Mouse (Mus musculus) embryonic facial prominence, embryonic 13.5 days (tissue): ENCODE data around the gene Cpsf4l. TPM values are rescaled to one million over a fixed set of nuclear protein-coding genes. Genes with fewer than 3 reads are reported as not detected.
A peak's percentile ranks its signal among the peaks of the same experiment; 100 is the strongest.

ENCODE experiments used
- ATAC-seq: fragments of 200-750 bp; cut with Nextera tagmentation; 2 replicates; pipeline ENCODE4 v1.8.0; 2017; ENCODE audit warnings: low read depth; ENCODE audit not compliant: insufficient number of reproducible peaks, insufficient read depth, low FRiP score, low TSS enrichment
- H3K27ac ChIP-seq: fragments of 300-500 bp; sonication (generic); 2 replicates; pipeline ENCODE4 v1.5.1; 2015; ENCODE audit warnings: moderate library complexity, mild to moderate bottlenecking, inconsistent platforms
- H3K27me3 ChIP-seq: fragments of 300-500 bp; sonication (generic); 2 replicates; pipeline ENCODE4 v1.6.1; 2015; ENCODE audit warnings: mild to moderate bottlenecking, inconsistent platforms
- H3K36me3 ChIP-seq: fragments of 300-500 bp; sonication (generic); 2 replicates; pipeline ENCODE4 v1.6.1; 2015; ENCODE audit warnings: mild to moderate bottlenecking, inconsistent platforms
- H3K4me1 ChIP-seq: fragments of 300-500 bp; sonication (generic); 2 replicates; pipeline ENCODE4 v1.6.1; 2015; ENCODE audit warnings: inconsistent platforms
- H3K4me2 ChIP-seq: fragments of 300-500 bp; sonication (generic); 2 replicates; pipeline ENCODE4 v1.6.1; 2015; ENCODE audit warnings: moderate library complexity, mild to moderate bottlenecking, inconsistent platforms
- H3K4me3 ChIP-seq: fragments of 300-500 bp; sonication (generic); 2 replicates; pipeline ENCODE4 v1.5.1; 2015; ENCODE audit warnings: mild to moderate bottlenecking, inconsistent platforms
- H3K9ac ChIP-seq: fragments of 300-500 bp; sonication (generic); 2 replicates; pipeline ENCODE4 v1.6.1; 2015; ENCODE audit warnings: mild to moderate bottlenecking, inconsistent platforms
- H3K9me3 ChIP-seq: fragments of 300-500 bp; sonication (generic); 2 replicates; pipeline ENCODE4 v1.6.1; 2016; ENCODE audit warnings: inconsistent platforms
- WGBS: fragments of 180-500 bp; shearing (Covaris S2); methylation state at CpG from one replicate; pipeline ENCODE4 v1.1.7; 2015; ENCODE audit warnings: mixed read lengths; 5-methylcytosine and 5-hydroxymethylcytosine counted together
- polyA plus RNA-seq: library from polyadenylated mRNA; unstranded; fragments of >200 nt; fragmentation: Nextera tagmentation; extraction: Ambion mirVana; gene quantifications from 2 replicates; pipeline ENCODE4 v1.2.1, GENCODE M21; 2015

The Cpsf4l gene
- polyA plus RNA-seq, 1 experiment from 2014 or later: 1.7 TPM

DNA sequence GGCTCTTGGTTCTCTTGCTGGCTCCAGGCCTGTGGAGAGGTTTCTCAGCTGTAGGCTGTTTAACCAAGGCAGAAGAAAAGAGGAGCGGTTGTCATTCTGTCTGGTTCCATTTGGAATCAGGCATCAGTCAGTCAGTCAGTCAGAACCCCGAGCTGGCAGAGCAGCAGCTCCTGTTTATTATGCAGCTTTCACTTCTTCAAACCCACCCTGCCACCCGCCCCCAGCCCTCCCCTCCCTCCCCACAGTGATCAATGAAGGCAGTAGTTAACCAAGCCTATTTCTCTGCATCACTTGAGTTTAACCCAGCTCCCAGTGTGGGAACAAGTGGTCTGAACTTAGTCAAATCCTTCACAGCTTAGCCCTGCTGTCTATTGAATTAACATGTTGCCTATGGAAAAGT is 18.0 kb downstream of the Cpsf4l start:
- Histone ChIP-seq H3K4me3 (no peak overlapping the region), H3K9me3 (no peaks in the 10 kb centered on the region), H3K9ac (no peak overlapping the region), H3K4me1 (peaks cover 3% of the 10 kb centered on the region; the same call in 1 of the 2 replicates), H3K27ac (no peak overlapping the region), H3K27me3 (no peaks in the 10 kb centered on the region), H3K4me2 (no peak overlapping the region), H3K36me3 (peaks cover 90% of the 10 kb centered on the region)
- WGBS: 71% methylated on average over 3 of the region's 3 CpGs
- ATAC-seq: no peak

DNA sequence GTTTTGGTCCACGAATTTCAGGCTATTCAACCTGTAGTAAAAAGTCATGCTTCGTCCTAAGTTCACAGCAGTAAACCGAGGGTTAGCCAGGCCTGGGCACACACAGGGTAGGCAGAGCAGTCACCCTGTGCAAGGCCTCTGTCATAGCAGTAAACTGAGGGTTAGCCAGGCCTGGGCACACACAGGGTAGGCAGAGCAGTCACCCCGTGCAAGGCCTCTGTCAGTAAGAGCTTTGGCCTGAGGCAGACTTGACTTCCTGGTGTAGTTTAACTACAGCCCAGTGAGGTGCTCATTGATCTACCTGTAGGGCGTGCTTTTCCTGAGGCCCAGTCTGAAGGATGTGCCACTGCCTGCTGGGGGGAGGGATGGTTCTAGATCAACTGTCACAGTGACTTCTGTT is 18.5 kb downstream of the Cpsf4l start:
- peaks cover 85% of the 10 kb centered on the region for H3K36me3 ChIP-seq
- H3K4me3 ChIP-seq: no peak overlapping the region
- ATAC-seq: no peak
- peaks cover 8% of the 10 kb centered on the region for H3K4me1 ChIP-seq
- no peaks in the 10 kb centered on the region for H3K27me3 ChIP-seq
- H3K4me2 ChIP-seq: no peak overlapping the region
- H3K27ac ChIP-seq: no peak overlapping the region
- 85% methylated on average over 5 of the region's 5 CpGs for WGBS
- H3K9ac ChIP-seq: peak overlapping the region; percentile 44; the same call in 1 of the 2 replicates
- no peaks in the 10 kb centered on the region for H3K9me3 ChIP-seq

GRCm38 (mm10) chr11:113690506-113690905 is 19.3 kb downstream of the Cpsf4l start:
- Histone ChIP-seq H3K4me2 (no peak overlapping the region), H3K27ac (no peak overlapping the region), H3K9me3 (no peaks in the 10 kb centered on the region), H3K27me3 (no peaks in the 10 kb centered on the region), H3K36me3 (peaks cover 77% of the 10 kb centered on the region), H3K4me1 (peaks cover 12% of the 10 kb centered on the region), H3K9ac (no peak overlapping the region), H3K4me3 (no peak overlapping the region)
- no peak for ATAC-seq
- 90% methylated on average over 12 of the region's 12 CpGs for WGBS

GRCm38 (mm10) chr11:113687031-113687430 is 22.8 kb downstream of the Cpsf4l start:
- Histone ChIP-seq H3K27ac (no peak overlapping the region), H3K9ac (no peak overlapping the region), H3K4me1 (peaks cover 26% of the 10 kb centered on the region), H3K36me3 (peaks cover 42% of the 10 kb centered on the region), H3K4me3 (no peak overlapping the region), H3K27me3 (no peaks in the 10 kb centered on the region), H3K9me3 (no peaks in the 10 kb centered on the region), H3K4me2 (no peak overlapping the region)
- ATAC-seq: no peak
- 74% methylated on average over 2 of the region's 2 CpGs for WGBS

- peak overlapping the region; percentile 86 for H3K4me2 ChIP-seq
- H3K4me3 ChIP-seq: peak overlapping the region; percentile 70
- 42% methylated on average over 25 of the region's 25 CpGs for WGBS
- ATAC-seq: 0 out of 2 replicates have a peak, but pooled peaks have one; percentile 2
- peaks cover 38% of the 10 kb centered on the region for H3K4me1 ChIP-seq
- no peaks in the 10 kb centered on the region for H3K9me3 ChIP-seq
- peak overlapping the region; percentile 94; the same call in 1 of the 2 replicates for H3K27ac ChIP-seq
- peak overlapping the region; percentile 87 for H3K9ac ChIP-seq
- peaks cover 24% of the 10 kb centered on the region for H3K36me3 ChIP-seq
- no peaks in the 10 kb centered on the region for H3K27me3 ChIP-seq
Measured at GRCm38 (mm10) chr11:113684707-113685426, 24.9 kb downstream of the Cpsf4l start.

DNA sequence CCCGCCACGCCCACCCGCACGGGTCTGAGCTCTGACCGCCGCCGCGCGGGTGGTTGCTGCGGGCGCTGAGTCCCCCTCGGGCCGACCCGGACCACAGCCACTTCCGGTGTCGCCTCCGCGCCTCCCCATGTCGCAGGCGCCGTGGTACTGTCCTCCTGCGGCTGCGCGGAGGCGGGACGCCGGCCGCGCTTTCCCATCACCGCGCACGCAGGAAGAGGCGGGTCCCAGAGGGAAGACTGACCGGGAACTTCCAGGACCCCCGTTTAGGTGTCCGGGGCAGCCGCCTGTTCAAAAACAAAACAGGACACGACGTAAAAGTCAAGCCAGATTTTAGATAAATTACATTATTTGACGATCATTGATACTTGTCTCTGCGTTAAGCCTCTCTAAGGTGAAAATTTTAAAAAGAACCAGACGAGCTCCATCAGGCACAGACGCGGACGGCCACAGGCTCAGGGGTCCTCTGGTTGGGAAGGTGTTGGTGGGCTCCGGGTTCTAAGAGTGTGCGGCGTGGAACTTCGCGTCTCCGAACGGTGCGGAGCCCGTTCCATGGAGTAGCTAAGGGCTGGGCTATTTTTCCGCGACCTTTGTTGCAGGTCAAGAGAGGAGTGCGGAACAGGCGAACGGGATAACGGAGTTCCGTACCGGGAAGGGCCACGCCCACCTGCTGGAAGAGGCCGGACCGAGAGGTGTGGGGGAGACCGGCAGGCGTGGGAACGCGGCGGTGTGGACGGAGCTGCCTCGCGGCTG is 25.7 kb downstream of the Cpsf4l start, which contains the start of the genes Fam104a and D11Wsu47e:
Gene Fam104a, minus strand, starts transcription at position 199 of the 750 bp plus-strand sequence.
Gene D11Wsu47e, plus strand, starts transcription at position 456 of the 750 bp plus-strand sequence.
- Histone ChIP-seq H3K27ac (peak within 1 kb of the TSS; percentile 94), H3K36me3 (peaks cover 17% of the 10 kb centered on the region), H3K9ac (peak within 1 kb of the TSS; percentile 87), H3K4me2 (peak within 1 kb of the TSS; percentile 86), H3K9me3 (no peaks in the 10 kb centered on the region), H3K27me3 (no peaks in the 10 kb centered on the region), H3K4me1 (peaks cover 38% of the 10 kb centered on the region), H3K4me3 (peak within 1 kb of the TSS; percentile 70)
- whole genome bisulfite sequencing: under 1% methylated on average over 73 of the region's 73 CpGs
- ATAC-seq: peak; percentile 92

DNA sequence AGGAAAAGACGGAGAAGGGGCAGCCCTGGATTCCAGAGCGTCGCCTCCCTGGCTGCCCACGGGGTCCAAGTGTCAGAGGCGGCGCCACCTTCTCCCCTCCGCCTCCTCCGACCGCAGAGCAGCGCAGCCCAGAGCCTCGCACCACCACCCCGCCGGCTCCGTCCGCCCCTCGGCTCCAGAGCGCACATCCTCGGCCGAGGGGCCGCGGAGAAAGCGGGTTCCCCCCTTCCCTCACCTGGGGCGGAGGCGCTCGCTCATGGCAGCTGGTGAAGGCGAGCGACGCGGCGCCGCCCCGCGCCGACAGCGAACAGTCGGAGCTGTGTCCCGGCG is 26.2 kb downstream of the Cpsf4l start:
- Histone ChIP-seq H3K27ac (peak overlapping the region; percentile 94), H3K4me1 (peaks cover 38% of the 10 kb centered on the region), H3K4me2 (peak overlapping the region; percentile 86), H3K36me3 (peaks cover 11% of the 10 kb centered on the region), H3K9ac (peak overlapping the region; percentile 87), H3K27me3 (no peaks in the 10 kb centered on the region), H3K4me3 (peak overlapping the region; percentile 70), H3K9me3 (no peaks in the 10 kb centered on the region)
- peak; percentile 75 for ATAC-seq
- WGBS: 0% methylated on average over 25 of the region's 38 CpGs

- peak overlapping the region; percentile 86 for H3K4me2 ChIP-seq
- ATAC-seq: peak; percentile 30; the same call in 1 of the 2 replicates
- H3K9ac ChIP-seq: peak overlapping the region; percentile 87
- peaks cover 6% of the 10 kb centered on the region for H3K36me3 ChIP-seq
- WGBS: 3% methylated on average over 38 of the region's 38 CpGs
- H3K4me1 ChIP-seq: peaks cover 38% of the 10 kb centered on the region
- no peaks in the 10 kb centered on the region for H3K27me3 ChIP-seq
- H3K27ac ChIP-seq: peak overlapping the region; percentile 94
- H3K9me3 ChIP-seq: no peaks in the 10 kb centered on the region
- H3K4me3 ChIP-seq: peak overlapping the region; percentile 70
Measured at GRCm38 (mm10) chr11:113682897-113683626, 26.8 kb downstream of the Cpsf4l start.

- Histone ChIP-seq H3K9ac (no peak overlapping the region), H3K4me1 (peaks cover 42% of the 10 kb centered on the region), H3K4me2 (peak overlapping the region; percentile 86), H3K36me3 (peaks cover 1% of the 10 kb centered on the region; the same call in 1 of the 2 replicates), H3K27ac (no peak overlapping the region), H3K9me3 (no peaks in the 10 kb centered on the region), H3K4me3 (peak overlapping the region; percentile 70), H3K27me3 (no peaks in the 10 kb centered on the region)
- ATAC-seq: no peak
Measured at GRCm38 (mm10) chr11:113681979-113682378, 27.8 kb downstream of the Cpsf4l start.

DNA sequence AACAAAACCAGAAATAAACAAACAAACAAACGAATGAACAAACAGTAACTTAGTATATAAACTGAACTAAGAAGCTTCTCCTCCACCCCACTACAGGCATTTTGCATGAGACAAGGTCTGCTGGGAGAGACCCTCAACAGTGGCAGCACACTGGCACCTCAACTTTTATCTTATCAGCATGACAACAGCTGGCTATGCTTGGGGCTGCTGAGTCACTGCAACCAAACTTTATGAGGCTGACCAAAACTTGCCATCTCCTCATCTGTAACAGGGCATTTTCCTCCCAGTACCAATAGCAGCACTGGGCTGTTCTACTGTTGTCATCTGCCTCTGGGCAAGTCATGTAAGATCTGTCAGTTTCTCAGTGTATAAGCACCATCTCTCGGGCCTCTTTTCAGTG is 28.9 kb downstream of the Cpsf4l start:
- Histone ChIP-seq H3K4me3 (no peak overlapping the region), H3K36me3 (peaks cover 12% of the 10 kb centered on the region), H3K4me2 (no peak overlapping the region), H3K9ac (no peak overlapping the region), H3K9me3 (no peaks in the 10 kb centered on the region), H3K27me3 (no peaks in the 10 kb centered on the region), H3K4me1 (peaks cover 35% of the 10 kb centered on the region), H3K27ac (no peak overlapping the region)
- 86% methylated on average over 2 of the region's 2 CpGs for WGBS
- ATAC-seq: no peak

DNA sequence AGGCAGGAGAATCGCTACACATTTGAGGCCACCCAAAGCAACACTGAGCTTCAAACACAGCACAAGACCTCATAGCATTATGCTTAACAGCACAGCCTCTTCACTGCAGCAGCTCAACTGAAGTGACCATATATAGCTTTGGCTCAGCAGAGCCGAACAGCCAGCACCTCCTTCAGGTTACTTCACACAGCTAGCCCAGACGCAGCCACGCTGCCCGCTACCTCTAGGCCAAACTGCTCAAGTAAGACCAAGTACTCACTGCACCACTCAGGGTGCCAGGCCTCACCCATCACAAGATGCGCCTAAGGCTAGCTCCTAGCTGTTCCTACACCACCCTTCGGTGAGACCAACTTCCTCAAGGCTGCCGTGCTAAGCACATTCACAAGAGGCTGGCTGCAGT is 31.4 kb downstream of the Cpsf4l start:
- H3K9me3 ChIP-seq: no peaks in the 10 kb centered on the region
- no peak overlapping the region for H3K27ac ChIP-seq
- no peak overlapping the region for H3K9ac ChIP-seq
- H3K36me3 ChIP-seq: peaks cover 35% of the 10 kb centered on the region
- no peak overlapping the region for H3K4me3 ChIP-seq
- H3K27me3 ChIP-seq: no peaks in the 10 kb centered on the region
- no peak overlapping the region for H3K4me2 ChIP-seq
- 84% methylated on average over 8 of the region's 8 CpGs for WGBS
- no peak for ATAC-seq
- H3K4me1 ChIP-seq: peaks cover 24% of the 10 kb centered on the region
